Mouse (Mus musculus) lung, adult 2 months (tissue): ENCODE measurements around the gene Ncam1.

ENCODE experiments used
- CTCF ChIP-seq: fragments of 200-500 bp; IDR thresholded peaks from 2 replicates; pipeline ENCODE4 v1.5.1; 2011; ENCODE audit warnings: mild to moderate bottlenecking, low read length, control low read depth; ENCODE audit not compliant: insufficient read depth
- POLR2A ChIP-seq: fragments of 200-500 bp; IDR thresholded peaks from 2 replicates; pipeline ENCODE4 v1.6.1; 2011; ENCODE audit warnings: low read depth, mild to moderate bottlenecking, control low read depth, low read length, borderline replicate concordance; ENCODE audit errors: extremely low read depth

GRCm38 (mm10) chr9:49536593-49536992 lies 262.1 kb downstream of the Ncam1 start:
- TF ChIP-seq CTCF (no peak), POLR2A (no peak)
